Mouse (Mus musculus): ENCODE data around the gene Il6ra. TPM values are rescaled to one million over a fixed set of nuclear protein-coding genes. Genes with fewer than 3 reads are reported as not detected.
"Not testable (repeated sequence)": the region's sequence is repeated elsewhere in the genome, so short reads cannot be mapped to it uniquely, and the experiment has no call there.

Il6ra gene
- polyA plus RNA-seq, 1 experiment from 2014 or later, result 11.8 TPM

GRCm38 (mm10) chr3:89863716-89864509 is 49.1 kb downstream of the Il6ra start:
- 46% methylated on average over 9 of the region's 9 CpGs for WGBS (ENCODE audit: insufficient replicate concordance)
- no peaks in the 10 kb centered on the region for H3K27me3 ChIP-seq (ENCODE audit: insufficient read depth, low read length)
- H3K9ac ChIP-seq (replicated peaks), result no peak overlapping the region
- TF ChIP-seq CTCF (IDR thresholded peaks at IDR 0.05; ENCODE audit: low read depth) (peak; percentile 51), EP300 (IDR thresholded peaks at IDR 0.05; ENCODE audit: low read depth) (no peak)
- peaks cover 24% of the 10 kb centered on the region for H3K4me1 ChIP-seq (ENCODE audit: insufficient read depth)
- H3K4me3 ChIP-seq (ENCODE audit: low read depth, low read length), result no peak overlapping the region
- no peak for DNase-seq
- no peak for ATAC-seq
- peak overlapping the region; percentile 52; the same call in 1 of the 2 replicates for H3K27ac ChIP-seq (ENCODE audit: low read depth)
- no peaks in the 10 kb centered on the region for H3K36me3 ChIP-seq (replicated peaks; ENCODE audit: insufficient read depth, low read length)
- H3K4me2 ChIP-seq (ENCODE audit: low read depth, low read length), result peak overlapping the region; percentile 19; the same call in 1 of the 2 replicates
- H3K9me3 ChIP-seq (ENCODE audit: low read length), result no peaks in the 10 kb centered on the region

DNA sequence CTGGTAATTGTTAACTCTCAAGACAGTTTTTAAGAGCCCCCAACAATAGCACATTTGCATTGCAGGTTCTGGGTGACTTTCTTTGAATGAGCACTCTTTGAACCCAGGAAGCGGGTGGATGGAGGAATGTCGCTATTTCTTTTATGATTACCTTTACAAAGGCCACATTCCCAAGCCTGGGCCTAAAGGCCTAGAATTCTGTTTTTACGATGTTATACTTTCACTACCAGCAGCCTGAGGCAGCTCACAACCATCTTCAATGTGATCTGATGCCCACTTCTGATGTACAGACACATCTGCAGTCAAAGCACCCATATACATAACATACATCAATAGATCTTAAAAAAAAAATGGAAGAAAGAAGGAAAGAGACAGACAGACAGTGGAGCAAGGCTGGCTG is 49.7 kb downstream of the Il6ra start:
- DNase-seq; H3K27me3 ChIP-seq (ENCODE audit: insufficient read depth, low read length); H3K4me3 ChIP-seq (ENCODE audit: low read depth, low read length); ATAC-seq; H3K36me3 ChIP-seq (replicated peaks; ENCODE audit: insufficient read depth, low read length); H3K27ac ChIP-seq (ENCODE audit: low read depth); H3K9ac ChIP-seq (replicated peaks); H3K9me3 ChIP-seq (ENCODE audit: low read length); H3K4me2 ChIP-seq (ENCODE audit: low read depth, low read length): not testable (repeated sequence)
- 71% methylated on average over 3 of the region's 3 CpGs for WGBS (ENCODE audit: insufficient replicate concordance)
- peaks cover 19% of the 10 kb centered on the region for H3K4me1 ChIP-seq (ENCODE audit: insufficient read depth)

DNA sequence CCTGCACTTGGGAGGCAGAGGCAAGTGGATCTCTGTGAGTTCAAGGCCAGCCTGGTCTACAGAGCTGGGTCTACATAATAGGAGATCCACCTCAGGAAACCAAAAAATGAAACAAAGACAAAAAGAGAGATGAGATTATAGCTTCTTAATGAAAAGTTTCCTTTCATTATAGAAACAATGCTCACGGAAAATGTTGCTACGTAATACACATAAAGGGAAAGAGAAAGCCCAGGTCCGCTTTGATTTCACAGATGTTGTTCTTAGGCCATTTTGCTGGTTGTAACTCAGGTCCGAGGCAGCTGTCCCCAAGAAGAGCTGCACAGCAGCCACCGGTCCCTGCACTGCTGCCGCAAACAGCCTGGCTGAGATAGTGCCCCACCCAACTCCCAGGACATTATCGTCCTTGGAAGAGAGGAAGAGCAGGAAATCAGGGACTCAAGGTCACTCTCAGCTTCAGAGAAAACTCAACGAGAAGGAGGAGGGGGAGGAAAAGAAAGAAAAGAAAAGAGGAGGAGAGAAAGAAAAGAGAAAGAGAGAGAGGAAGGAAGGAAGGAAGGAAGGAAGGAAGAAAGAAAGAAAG is 50.7 kb downstream of the Il6ra start:
- no peak overlapping the region for H3K9ac ChIP-seq (replicated peaks)
- ATAC-seq (no peak), DNase-seq (no peak)

DNA sequence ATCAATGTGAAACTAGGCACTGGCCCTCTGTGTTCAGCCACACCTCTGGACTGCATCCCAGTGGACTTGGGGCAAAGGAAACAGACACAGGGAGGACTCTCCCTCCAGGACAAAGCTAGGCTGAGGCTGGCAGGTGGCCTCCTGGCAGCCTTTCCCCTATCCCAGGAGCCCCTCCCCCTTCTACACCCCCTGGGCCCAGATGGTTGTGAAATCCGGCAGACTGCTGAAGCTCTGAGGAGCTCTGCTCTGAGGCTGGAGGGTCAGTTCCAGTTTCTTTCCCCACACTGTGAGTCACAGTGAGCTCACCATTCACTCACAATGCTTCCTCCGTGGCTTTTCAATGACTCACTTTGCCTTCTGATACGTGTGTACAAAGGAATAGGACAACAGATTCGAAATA is 51.9 kb downstream of the Il6ra start:
- H3K4me2 ChIP-seq (ENCODE audit: low read depth, low read length), result no peak overlapping the region
- no peak overlapping the region; the same call in 1 of the 2 replicates for H3K27ac ChIP-seq (ENCODE audit: low read depth)
- TF ChIP-seq EP300 (IDR thresholded peaks at IDR 0.05; ENCODE audit: low read depth) (peak; percentile 46; the same call in 1 of the 2 replicates), CTCF (IDR thresholded peaks at IDR 0.05; ENCODE audit: low read depth) (no peak)
- H3K9ac ChIP-seq (replicated peaks), result no peak overlapping the region
- no peak overlapping the region for H3K4me3 ChIP-seq (ENCODE audit: low read depth, low read length)
- peaks cover 19% of the 10 kb centered on the region for H3K4me1 ChIP-seq (ENCODE audit: insufficient read depth)
- no peaks in the 10 kb centered on the region for H3K9me3 ChIP-seq (ENCODE audit: low read length)
- 28% methylated on average over 4 of the region's 4 CpGs for WGBS (ENCODE audit: insufficient replicate concordance)
- DNase-seq (peak; percentile 65), ATAC-seq (peak; percentile 75)
- H3K27me3 ChIP-seq (ENCODE audit: insufficient read depth, low read length), result no peaks in the 10 kb centered on the region
- no peaks in the 10 kb centered on the region for H3K36me3 ChIP-seq (replicated peaks; ENCODE audit: insufficient read depth, low read length)

More for the DNA sequence above, 50.7 kb downstream of the Il6ra start:
- H3K9me3 ChIP-seq (ENCODE audit: low read length), result no peaks in the 10 kb centered on the region
- no peaks in the 10 kb centered on the region for H3K27me3 ChIP-seq (ENCODE audit: insufficient read depth, low read length)
- WGBS (ENCODE audit: insufficient replicate concordance), result 72% methylated on average over 8 of the region's 8 CpGs
- H3K4me3 ChIP-seq (ENCODE audit: low read depth, low read length), result no peak overlapping the region
- TF ChIP-seq EP300 (IDR thresholded peaks at IDR 0.05; ENCODE audit: low read depth), result no peak
- TF ChIP-seq CTCF (IDR thresholded peaks at IDR 0.05; ENCODE audit: low read depth), result no peak
- no peak overlapping the region for H3K27ac ChIP-seq (ENCODE audit: low read depth)
- no peaks in the 10 kb centered on the region for H3K36me3 ChIP-seq (replicated peaks; ENCODE audit: insufficient read depth, low read length)
- H3K4me2 ChIP-seq (ENCODE audit: low read depth, low read length), result no peak overlapping the region
- H3K4me1 ChIP-seq (ENCODE audit: insufficient read depth), result peaks cover 19% of the 10 kb centered on the region

DNA sequence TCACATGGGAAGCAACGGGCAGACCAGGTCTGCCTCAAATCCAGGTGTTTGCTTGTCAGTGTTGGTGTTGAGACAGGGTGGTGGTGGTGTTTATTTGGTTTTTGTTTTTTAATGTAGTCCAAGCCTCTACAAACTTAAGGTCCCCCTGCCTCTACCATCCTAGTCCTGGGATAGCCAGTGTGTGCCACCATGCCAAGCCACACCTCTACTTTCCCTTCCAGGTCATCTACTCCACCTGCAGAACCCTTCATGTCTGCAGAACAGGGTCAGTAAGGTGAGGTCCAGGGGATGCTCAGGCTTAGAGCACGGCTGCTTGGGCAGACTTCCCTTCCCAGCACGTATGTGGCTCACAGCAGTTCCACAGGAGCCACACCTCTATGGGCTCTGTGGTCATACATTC is 52.7 kb downstream of the Il6ra start:
- DNase-seq (no peak), ATAC-seq (no peak)
- Histone ChIP-seq H3K9ac (replicated peaks) (no peak overlapping the region), H3K36me3 (replicated peaks; ENCODE audit: insufficient read depth, low read length) (no peaks in the 10 kb centered on the region), H3K4me2 (ENCODE audit: low read depth, low read length) (no peak overlapping the region), H3K27ac (ENCODE audit: low read depth) (no peak overlapping the region), H3K27me3 (ENCODE audit: insufficient read depth, low read length) (no peaks in the 10 kb centered on the region), H3K4me3 (ENCODE audit: low read depth, low read length) (no peak overlapping the region), H3K4me1 (ENCODE audit: insufficient read depth) (peaks cover 18% of the 10 kb centered on the region), H3K9me3 (ENCODE audit: low read length) (no peaks in the 10 kb centered on the region)
- 63% methylated on average over 3 of the region's 3 CpGs for WGBS (ENCODE audit: insufficient replicate concordance)
- no peak for TF ChIP-seq EP300 (IDR thresholded peaks at IDR 0.05; ENCODE audit: low read depth)
- TF ChIP-seq CTCF (IDR thresholded peaks at IDR 0.05; ENCODE audit: low read depth), result no peak

GRCm38 (mm10) chr3:89859936-89860335 is 53.1 kb downstream of the Il6ra start:
- no peak for ATAC-seq
- 52% methylated on average over 3 of the region's 3 CpGs for WGBS (ENCODE audit: insufficient replicate concordance)

More at GRCm38 (mm10) chr3:89859936-89860335, 53.1 kb downstream of the Il6ra start:
- Histone ChIP-seq H3K9ac (replicated peaks) (no peak overlapping the region), H3K4me3 (ENCODE audit: low read depth, low read length) (no peak overlapping the region), H3K4me2 (ENCODE audit: low read depth, low read length) (no peak overlapping the region), H3K36me3 (replicated peaks; ENCODE audit: insufficient read depth, low read length) (no peaks in the 10 kb centered on the region), H3K9me3 (ENCODE audit: low read length) (no peaks in the 10 kb centered on the region), H3K27ac (ENCODE audit: low read depth) (no peak overlapping the region), H3K4me1 (ENCODE audit: insufficient read depth) (peaks cover 14% of the 10 kb centered on the region), H3K27me3 (ENCODE audit: insufficient read depth, low read length) (no peaks in the 10 kb centered on the region)
- TF ChIP-seq CTCF (IDR thresholded peaks at IDR 0.05; ENCODE audit: low read depth) (0 out of 2 replicates have a peak, but pooled peaks have one; percentile 3), EP300 (IDR thresholded peaks at IDR 0.05; ENCODE audit: low read depth) (no peak)
- no peak for DNase-seq
